Mouse (Mus musculus): ENCODE measurements around the gene Cope. TPM values are rescaled to one million over a fixed set of nuclear protein-coding genes. Genes with fewer than 3 reads are reported as not detected.

The Cope gene
- 308 and 311 TPM in 2 replicates for polyA plus RNA-seq (2016; fragmentation: Nextera tagmentation; extraction: Ambion mirVana)

- peak within 1 kb of the TSS; percentile 91 for H3K4me3 ChIP-seq
- peak; percentile 96 for DNase-seq (ENCODE audit: low spot score)
- peak within 1 kb of the TSS; percentile 83 for H3K27ac ChIP-seq (replicated peaks)
- peaks cover 29% of the 10 kb centered on the region for H3K4me1 ChIP-seq
- no peaks in the 10 kb centered on the region for H3K9me3 ChIP-seq (replicated peaks)
- H3K27me3 ChIP-seq (ENCODE audit: low read depth, poor library complexity, severe bottlenecking): no peaks in the 10 kb centered on the region
- under 1% methylated on average over 40 of the region's 40 CpGs for WGBS
- peaks cover 68% of the 10 kb centered on the region for H3K36me3 ChIP-seq
Observed at GRCm38 (mm10) chr8:70302358-70302890, at the start of gene Cope, which contains the start of gene Ddx49. Gene Cope (plus strand): TSS chr8:70302518. Gene Ddx49 (minus strand): TSS chr8:70302489.

- H3K4me1 ChIP-seq: no peaks in the 10 kb centered on the region
- no peaks in the 10 kb centered on the region for H3K27me3 ChIP-seq (ENCODE audit: low read depth, poor library complexity, severe bottlenecking)
- no peak for DNase-seq (ENCODE audit: low spot score)
- H3K27ac ChIP-seq (replicated peaks): no peak overlapping the region
- 90% methylated on average over 1 of the region's 1 CpGs for WGBS
- peaks cover 100% of the 10 kb centered on the region for H3K36me3 ChIP-seq
- H3K4me3 ChIP-seq: no peak overlapping the region
- no peaks in the 10 kb centered on the region for H3K9me3 ChIP-seq (replicated peaks)
Observed at GRCm38 (mm10) chr8:70254628-70255027, 47.7 kb upstream of the Cope start.

- WGBS: 81% methylated on average over 3 of the region's 3 CpGs
- no peaks in the 10 kb centered on the region for H3K4me1 ChIP-seq
- no peaks in the 10 kb centered on the region for H3K27me3 ChIP-seq (ENCODE audit: low read depth, poor library complexity, severe bottlenecking)
- peaks cover 100% of the 10 kb centered on the region for H3K36me3 ChIP-seq
- no peak overlapping the region for H3K4me3 ChIP-seq
- no peak for DNase-seq (ENCODE audit: low spot score)
- H3K9me3 ChIP-seq (replicated peaks): no peaks in the 10 kb centered on the region
- no peak overlapping the region for H3K27ac ChIP-seq (replicated peaks)
Observed at GRCm38 (mm10) chr8:70257456-70257855, 44.9 kb upstream of the Cope start.

- Histone ChIP-seq H3K9me3 (replicated peaks) (no peaks in the 10 kb centered on the region), H3K36me3 (peaks cover 100% of the 10 kb centered on the region), H3K27ac (replicated peaks) (no peak overlapping the region), H3K27me3 (ENCODE audit: low read depth, poor library complexity, severe bottlenecking) (no peaks in the 10 kb centered on the region), H3K4me3 (no peak overlapping the region), H3K4me1 (no peaks in the 10 kb centered on the region)
- DNase-seq (ENCODE audit: low spot score): no peak
- 95% methylated on average over 5 of the region's 5 CpGs for WGBS
Observed at GRCm38 (mm10) chr8:70258600-70258999, 43.7 kb upstream of the Cope start.

GRCm38 (mm10) chr8:70259043-70259442 is 43.3 kb upstream of the Cope start:
- H3K9me3 ChIP-seq (replicated peaks): no peaks in the 10 kb centered on the region
- H3K36me3 ChIP-seq: peaks cover 100% of the 10 kb centered on the region
- WGBS: 86% methylated on average over 2 of the region's 2 CpGs
- no peaks in the 10 kb centered on the region for H3K4me1 ChIP-seq
- no peaks in the 10 kb centered on the region for H3K27me3 ChIP-seq (ENCODE audit: low read depth, poor library complexity, severe bottlenecking)
- H3K27ac ChIP-seq (replicated peaks): no peak overlapping the region
- no peak for DNase-seq (ENCODE audit: low spot score)
- H3K4me3 ChIP-seq: no peak overlapping the region

- no peak overlapping the region for H3K27ac ChIP-seq (replicated peaks)
- peaks cover 24% of the 10 kb centered on the region for H3K4me1 ChIP-seq
- no peaks in the 10 kb centered on the region for H3K9me3 ChIP-seq (replicated peaks)
- H3K4me3 ChIP-seq: no peak overlapping the region
- H3K36me3 ChIP-seq: peaks cover 44% of the 10 kb centered on the region
- no peak for DNase-seq (ENCODE audit: low spot score)
- H3K27me3 ChIP-seq (ENCODE audit: low read depth, poor library complexity, severe bottlenecking): no peaks in the 10 kb centered on the region
- 90% methylated on average over 3 of the region's 3 CpGs for WGBS
Observed at GRCm38 (mm10) chr8:70267674-70268073, 34.6 kb upstream of the Cope start.

GRCm38 (mm10) chr8:70268311-70268710 is 34.0 kb upstream of the Cope start:
- no peak overlapping the region for H3K27ac ChIP-seq (replicated peaks)
- H3K4me1 ChIP-seq: peaks cover 27% of the 10 kb centered on the region
- no peaks in the 10 kb centered on the region for H3K9me3 ChIP-seq (replicated peaks)
- no peaks in the 10 kb centered on the region for H3K27me3 ChIP-seq (ENCODE audit: low read depth, poor library complexity, severe bottlenecking)
- DNase-seq (ENCODE audit: low spot score): no peak
- H3K36me3 ChIP-seq: peaks cover 38% of the 10 kb centered on the region
- no peak overlapping the region for H3K4me3 ChIP-seq
- 54% methylated on average over 5 of the region's 5 CpGs for WGBS

GRCm38 (mm10) chr8:70268799-70269565 is 33.3 kb upstream of the Cope start:
- H3K4me3 ChIP-seq: no peak overlapping the region
- H3K4me1 ChIP-seq: peaks cover 27% of the 10 kb centered on the region
- no peaks in the 10 kb centered on the region for H3K9me3 ChIP-seq (replicated peaks)
- 63% methylated on average over 11 of the region's 11 CpGs for WGBS
- H3K27ac ChIP-seq (replicated peaks): 0 out of 2 replicates have a peak overlapping the region, but pooled peaks have one; percentile 23
- H3K27me3 ChIP-seq (ENCODE audit: low read depth, poor library complexity, severe bottlenecking): no peaks in the 10 kb centered on the region
- no peak for DNase-seq (ENCODE audit: low spot score)
- H3K36me3 ChIP-seq: peaks cover 31% of the 10 kb centered on the region

GRCm38 (mm10) chr8:70272949-70273348 is 29.4 kb upstream of the Cope start:
- Histone ChIP-seq H3K27ac (replicated peaks) (no peak overlapping the region), H3K9me3 (replicated peaks) (no peaks in the 10 kb centered on the region), H3K4me3 (no peak overlapping the region), H3K4me1 (peaks cover 25% of the 10 kb centered on the region), H3K36me3 (no peaks in the 10 kb centered on the region), H3K27me3 (ENCODE audit: low read depth, poor library complexity, severe bottlenecking) (no peaks in the 10 kb centered on the region)
- no peak for DNase-seq (ENCODE audit: low spot score)
- 66% methylated on average over 3 of the region's 3 CpGs for WGBS

GRCm38 (mm10) chr8:70274350-70274749 is 28.0 kb upstream of the Cope start:
- Histone ChIP-seq H3K27me3 (ENCODE audit: low read depth, poor library complexity, severe bottlenecking) (no peaks in the 10 kb centered on the region), H3K4me3 (no peak overlapping the region), H3K27ac (replicated peaks) (no peak overlapping the region), H3K9me3 (replicated peaks) (no peaks in the 10 kb centered on the region), H3K36me3 (no peaks in the 10 kb centered on the region), H3K4me1 (peaks cover 16% of the 10 kb centered on the region)
- DNase-seq (ENCODE audit: low spot score): no peak

GRCm38 (mm10) chr8:70276476-70276875 is 25.8 kb upstream of the Cope start:
- Histone ChIP-seq H3K36me3 (no peaks in the 10 kb centered on the region), H3K4me3 (no peak overlapping the region), H3K4me1 (peaks cover 27% of the 10 kb centered on the region), H3K27me3 (ENCODE audit: low read depth, poor library complexity, severe bottlenecking) (no peaks in the 10 kb centered on the region), H3K9me3 (replicated peaks) (no peaks in the 10 kb centered on the region), H3K27ac (replicated peaks) (no peak overlapping the region)
- WGBS: 95% methylated on average over 3 of the region's 3 CpGs
- no peak for DNase-seq (ENCODE audit: low spot score)

- no peak for DNase-seq (ENCODE audit: low spot score)
- Histone ChIP-seq H3K27me3 (ENCODE audit: low read depth, poor library complexity, severe bottlenecking) (no peaks in the 10 kb centered on the region), H3K9me3 (replicated peaks) (no peaks in the 10 kb centered on the region), H3K4me3 (no peak overlapping the region; the same call in 1 of the 2 replicates), H3K36me3 (no peaks in the 10 kb centered on the region), H3K27ac (replicated peaks) (peak overlapping the region; percentile 55), H3K4me1 (peaks cover 34% of the 10 kb centered on the region)
- 77% methylated on average over 15 of the region's 15 CpGs for WGBS
Observed at GRCm38 (mm10) chr8:70278175-70278574, 24.1 kb upstream of the Cope start.

- no peaks in the 10 kb centered on the region for H3K9me3 ChIP-seq (replicated peaks)
- WGBS: 71% methylated on average over 8 of the region's 8 CpGs
- H3K36me3 ChIP-seq: no peaks in the 10 kb centered on the region; the same call in 1 of the 2 replicates
- H3K4me1 ChIP-seq: peaks cover 42% of the 10 kb centered on the region
- no peak overlapping the region for H3K4me3 ChIP-seq
- H3K27ac ChIP-seq (replicated peaks): no peak overlapping the region
- DNase-seq (ENCODE audit: low spot score): no peak
- H3K27me3 ChIP-seq (ENCODE audit: low read depth, poor library complexity, severe bottlenecking): no peaks in the 10 kb centered on the region
Observed at GRCm38 (mm10) chr8:70279266-70279665, 23.1 kb upstream of the Cope start.
